Mouse (Mus musculus) forebrain, embryonic 16.5 days (tissue): ENCODE results near the gene Dnah7c. TPM values are rescaled to one million over a fixed set of nuclear protein-coding genes. Genes with fewer than 3 reads are reported as not detected.
"Not testable (repeated sequence)": the region's sequence is repeated elsewhere in the genome, so short reads cannot be mapped to it uniquely, and the experiment has no call there.

Source experiments
- ATAC-seq: fragments of 200-750 bp; cut with Nextera tagmentation; 2 replicates; pipeline ENCODE4 v1.8.0; 2017; ENCODE audit warnings: mild to moderate bottlenecking, moderate library complexity
- H3K27ac ChIP-seq: fragments of 300-500 bp; sonication (generic); 2 replicates; pipeline ENCODE4 v1.5.1; 2014; ENCODE audit warnings: low read length, control low read depth
- H3K27me3 ChIP-seq: fragments of 300-500 bp; sonication (generic); replicated peaks from 2 replicates; pipeline ENCODE4 v1.6.1; 2014; ENCODE audit warnings: low read length; ENCODE audit not compliant: control insufficient read depth, insufficient read depth
- H3K36me3 ChIP-seq: fragments of 300-500 bp; sonication (generic); 2 replicates; pipeline ENCODE4 v1.6.1; 2014; ENCODE audit not compliant: control insufficient read depth, insufficient read depth
- H3K4me1 ChIP-seq: fragments of 300-500 bp; sonication (generic); replicated peaks from 2 replicates; pipeline ENCODE4 v1.6.1; 2014; ENCODE audit warnings: low read length; ENCODE audit not compliant: control insufficient read depth, insufficient read depth
- H3K4me2 ChIP-seq: fragments of 300-500 bp; sonication (generic); 2 replicates; pipeline ENCODE4 v1.6.1; 2014; ENCODE audit warnings: mild to moderate bottlenecking, low read length, control low read depth
- H3K4me3 ChIP-seq: fragments of 300-500 bp; sonication (generic); replicated peaks from 2 replicates; pipeline ENCODE4 v1.5.1; 2014; ENCODE audit warnings: mild to moderate bottlenecking, low read length, control low read depth
- H3K9ac ChIP-seq: fragments of 300-500 bp; sonication (generic); replicated peaks from 2 replicates; pipeline ENCODE4 v1.6.1; 2014; ENCODE audit warnings: low read depth, low read length, control low read depth
- H3K9me3 ChIP-seq: fragments of 300-500 bp; sonication (generic); 2 replicates; pipeline ENCODE4 v1.6.1; 2016; ENCODE audit warnings: low read length; ENCODE audit not compliant: control insufficient read depth
- WGBS: fragments of 180-500 bp; shearing (Covaris S2); extraction: QIAGEN DNeasy Blood & Tissue Kit; methylation state at CpG from one replicate; pipeline ENCODE4 v1.1.7; 2014; 5-methylcytosine and 5-hydroxymethylcytosine counted together
- polyA plus RNA-seq: library from polyadenylated mRNA; unstranded; fragments of >200 nt; fragmentation: Nextera tagmentation; extraction: Ambion mirVana; gene quantifications from 2 replicates; pipeline ENCODE4 v1.2.1, GENCODE M21; 2015

Gene Dnah7c
- polyA plus RNA-seq, 1 experiment from 2014 or later, result 0.13 TPM

DNA sequence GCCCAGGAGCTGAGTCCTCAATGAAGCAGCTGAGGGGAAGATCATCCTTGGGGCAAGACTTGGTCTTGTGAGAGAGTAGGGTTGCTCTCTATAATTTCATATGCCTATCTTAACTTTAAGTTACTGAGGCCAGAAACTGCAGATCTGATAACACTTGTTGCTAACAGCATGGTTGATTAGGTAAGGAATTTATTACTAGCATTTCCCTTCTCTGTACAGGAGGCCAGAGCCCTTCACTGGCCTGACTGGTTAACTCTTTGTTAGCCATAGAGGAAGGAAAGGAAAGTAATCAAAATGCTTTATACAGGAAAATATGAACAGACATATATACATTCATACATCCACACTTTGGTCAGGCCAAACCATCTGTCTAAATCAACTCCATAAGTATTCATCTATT is 95.6 kb downstream of the Dnah7c start:
- no peaks in the 10 kb centered on the region for H3K36me3 ChIP-seq
- no peak overlapping the region for H3K9ac ChIP-seq
- H3K9me3 ChIP-seq, result no peaks in the 10 kb centered on the region
- H3K4me3 ChIP-seq, result no peak overlapping the region
- H3K4me2 ChIP-seq, result no peak overlapping the region
- H3K27ac ChIP-seq, result no peak overlapping the region
- ATAC-seq, result no peak
- no peaks in the 10 kb centered on the region for H3K4me1 ChIP-seq
- H3K27me3 ChIP-seq, result no peaks in the 10 kb centered on the region

DNA sequence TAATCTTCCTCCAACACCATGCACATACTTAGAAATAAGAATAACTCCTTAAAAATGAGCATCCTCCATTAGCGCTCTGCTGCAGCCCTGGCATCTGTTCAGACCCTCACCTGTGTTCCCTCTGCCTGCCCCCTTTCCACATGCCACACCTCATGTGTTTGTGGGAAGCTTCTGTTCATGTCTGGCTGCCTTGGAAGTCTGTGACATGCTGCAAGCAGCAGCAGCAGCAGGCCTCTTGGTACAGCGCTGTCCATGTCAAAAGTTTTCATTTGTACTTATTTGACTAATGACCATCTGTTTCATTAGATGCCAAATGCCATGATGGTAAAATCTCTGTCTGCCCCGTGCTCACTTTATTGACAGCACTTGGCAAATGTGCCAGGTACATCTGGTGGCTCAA is 101.1 kb downstream of the Dnah7c start:
- peak; percentile 69 for ATAC-seq
- H3K9ac ChIP-seq, result not testable (repeated sequence)

DNA sequence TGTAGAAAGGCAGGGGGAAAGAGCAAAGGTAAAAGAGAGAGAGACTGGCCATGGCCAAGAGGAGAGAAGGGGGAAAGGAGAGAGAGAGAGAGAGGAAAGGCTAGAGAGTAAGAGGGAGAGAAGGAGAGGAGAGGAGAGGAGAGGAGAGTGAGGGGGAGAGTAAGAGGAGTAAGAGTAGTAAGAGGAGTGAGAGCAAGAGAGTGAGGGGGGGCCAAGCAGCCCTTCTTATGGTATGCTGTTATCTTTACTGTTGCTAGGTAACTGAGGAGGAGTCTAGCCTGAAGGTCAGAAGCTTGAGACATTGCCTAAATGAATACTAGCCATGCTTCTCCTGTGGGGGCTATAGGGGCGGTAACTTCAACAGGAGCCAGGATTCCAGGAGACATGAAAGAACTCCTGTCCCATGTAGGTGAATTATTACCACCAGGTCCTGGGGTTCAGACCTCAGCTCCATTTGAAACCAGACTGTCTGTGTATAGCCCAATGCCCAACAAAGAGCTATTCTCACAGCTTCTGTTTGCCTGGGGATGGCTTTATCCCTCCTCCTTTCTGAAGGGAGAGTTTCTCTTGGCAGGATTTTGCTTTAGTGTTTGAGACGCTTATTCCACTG is 119.5 kb downstream of the Dnah7c start:
- no peak overlapping the region for H3K27ac ChIP-seq
- no peaks in the 10 kb centered on the region for H3K9me3 ChIP-seq
- no peak for ATAC-seq
- H3K27me3 ChIP-seq, result no peaks in the 10 kb centered on the region
- H3K4me1 ChIP-seq, result no peaks in the 10 kb centered on the region
- H3K36me3 ChIP-seq, result no peaks in the 10 kb centered on the region
- no peak overlapping the region for H3K9ac ChIP-seq
- no peak overlapping the region for H3K4me2 ChIP-seq
- WGBS, result 93% methylated on average over 2 of the region's 2 CpGs
- no peak overlapping the region for H3K4me3 ChIP-seq

More for the DNA sequence above, 101.1 kb downstream of the Dnah7c start:
- not testable (repeated sequence) for H3K4me1 ChIP-seq, H3K4me2 ChIP-seq, H3K27me3 ChIP-seq, H3K27ac ChIP-seq, H3K36me3 ChIP-seq, H3K4me3 ChIP-seq, H3K9me3 ChIP-seq
- 34% methylated on average over 3 of the region's 3 CpGs for WGBS

DNA sequence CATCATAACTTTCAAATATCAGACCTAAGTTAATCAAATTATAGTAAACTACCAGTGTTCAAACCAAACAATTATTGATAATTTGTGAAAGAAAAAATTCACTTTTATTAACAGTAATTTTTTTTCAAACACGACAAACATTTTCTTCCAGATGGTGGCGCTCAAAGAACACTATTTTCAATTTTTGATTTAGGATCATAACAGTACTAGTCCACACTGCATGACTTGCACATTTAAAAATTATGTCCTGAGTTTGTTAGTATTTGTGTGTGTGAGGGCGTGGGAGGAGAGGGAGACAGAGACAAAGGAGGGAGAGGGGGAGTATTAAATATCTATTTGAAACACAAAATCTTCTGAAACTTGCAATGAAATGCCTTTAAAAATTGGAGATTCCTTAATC is 155.0 kb downstream of the Dnah7c start:
- Histone ChIP-seq H3K4me3 (no peak overlapping the region), H3K4me2 (no peak overlapping the region), H3K9ac (no peak overlapping the region), H3K9me3 (no peaks in the 10 kb centered on the region), H3K27me3 (no peaks in the 10 kb centered on the region), H3K4me1 (no peaks in the 10 kb centered on the region), H3K36me3 (no peaks in the 10 kb centered on the region), H3K27ac (no peak overlapping the region)
- ATAC-seq, result 0 out of 2 replicates have a peak, but pooled peaks have one; percentile 57
- WGBS, result 28% methylated on average over 3 of the region's 3 CpGs

DNA sequence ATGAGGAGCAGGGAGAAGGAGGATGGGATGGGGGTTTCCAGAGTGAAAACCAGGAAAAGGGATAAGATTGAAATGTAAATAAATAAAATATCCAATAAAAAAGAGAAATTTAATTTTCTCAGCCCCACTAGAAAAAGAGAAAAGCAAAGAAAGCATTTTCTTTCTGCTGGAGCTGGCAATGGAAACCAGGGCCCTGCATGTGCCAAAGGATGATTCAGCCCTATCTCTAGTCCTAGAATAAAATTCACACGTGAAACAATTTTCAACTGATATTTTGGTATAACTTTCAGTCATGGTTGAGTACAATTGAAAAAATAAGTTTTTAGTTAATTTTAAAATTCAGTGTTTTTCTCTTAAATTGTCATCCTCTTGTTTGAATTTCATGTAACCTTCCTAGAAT is 168.4 kb downstream of the Dnah7c start:
- WGBS, result 84% methylated on average over 1 of the region's 1 CpGs
- H3K36me3 ChIP-seq, H3K27ac ChIP-seq, H3K4me2 ChIP-seq, H3K9ac ChIP-seq, H3K4me3 ChIP-seq, ATAC-seq, H3K27me3 ChIP-seq, H3K4me1 ChIP-seq, H3K9me3 ChIP-seq: not testable (repeated sequence)

DNA sequence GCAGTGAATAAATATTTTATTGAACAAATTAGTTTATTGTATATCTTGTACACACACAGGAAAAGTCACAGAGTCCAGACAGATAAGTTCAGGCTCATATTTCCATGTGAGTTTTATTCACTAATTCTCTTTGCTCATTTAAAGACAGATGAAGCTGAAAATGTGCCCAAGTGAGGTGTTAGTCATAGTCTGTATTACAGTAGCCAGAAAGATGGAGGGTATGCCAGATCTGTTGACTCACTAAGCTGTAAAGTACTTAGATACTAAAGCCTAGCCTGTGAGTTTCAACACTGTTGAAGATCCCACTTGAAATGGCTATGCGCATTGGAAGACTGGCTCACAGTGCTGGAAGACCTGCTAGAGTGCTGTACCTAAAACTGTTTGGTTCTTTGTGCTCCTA is 171.0 kb downstream of the Dnah7c start:
- WGBS, result no CpG with 5 or more reads among the region's 1 CpGs
- H3K27me3 ChIP-seq, H3K27ac ChIP-seq, H3K4me2 ChIP-seq, H3K4me3 ChIP-seq, ATAC-seq, H3K36me3 ChIP-seq, H3K4me1 ChIP-seq, H3K9ac ChIP-seq, H3K9me3 ChIP-seq: not testable (repeated sequence)

DNA sequence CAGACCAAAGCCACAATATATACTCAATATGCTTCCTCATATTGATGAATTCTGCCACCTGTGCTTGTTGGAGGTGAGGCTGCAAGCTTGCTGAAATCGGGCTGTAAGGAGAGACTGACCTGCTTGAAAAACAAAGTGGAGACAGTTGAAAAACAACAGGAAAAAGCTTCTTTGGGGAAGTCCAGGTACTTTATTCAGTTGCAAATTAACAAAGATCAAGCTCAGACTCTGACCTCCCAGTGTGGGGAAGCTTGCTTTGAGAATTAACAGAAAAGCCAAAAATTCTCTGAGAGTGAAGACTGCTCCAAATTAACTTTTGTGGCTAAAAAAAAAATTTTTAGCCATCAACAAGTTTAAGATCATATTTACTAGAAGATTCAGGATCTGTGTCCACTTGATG is 194.9 kb downstream of the Dnah7c start:
- Histone ChIP-seq H3K4me1 (no peaks in the 10 kb centered on the region), H3K36me3 (no peaks in the 10 kb centered on the region), H3K27me3 (no peaks in the 10 kb centered on the region), H3K4me3 (no peak overlapping the region), H3K4me2 (no peak overlapping the region), H3K27ac (no peak overlapping the region), H3K9ac (no peak overlapping the region), H3K9me3 (no peaks in the 10 kb centered on the region)
- ATAC-seq, result no peak
- 88% methylated on average over 1 of the region's 1 CpGs for WGBS

DNA sequence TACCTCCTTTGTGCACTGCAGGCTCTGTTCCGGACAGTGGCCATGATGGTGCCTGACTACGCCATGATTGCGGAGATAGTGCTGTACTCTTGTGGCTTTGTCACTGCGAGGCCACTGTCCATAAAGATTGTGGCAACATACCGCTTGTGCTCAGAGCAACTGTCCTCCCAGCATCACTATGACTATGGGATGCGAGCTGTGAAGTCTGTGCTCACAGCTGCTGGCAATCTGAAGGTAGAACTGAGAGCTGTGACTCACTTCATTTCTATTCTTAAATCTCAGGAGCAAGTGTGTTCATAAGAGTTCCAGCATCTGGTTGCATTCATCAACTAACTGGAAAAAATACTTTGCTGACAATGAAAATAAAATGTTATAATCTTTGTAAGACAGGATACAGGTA is 200.5 kb downstream of the Dnah7c start:
- not testable (repeated sequence) for H3K27ac ChIP-seq, H3K9ac ChIP-seq, H3K4me1 ChIP-seq, H3K27me3 ChIP-seq, H3K9me3 ChIP-seq, H3K36me3 ChIP-seq, ATAC-seq, H3K4me3 ChIP-seq, H3K4me2 ChIP-seq
- WGBS, result 93% methylated on average over 6 of the region's 6 CpGs

DNA sequence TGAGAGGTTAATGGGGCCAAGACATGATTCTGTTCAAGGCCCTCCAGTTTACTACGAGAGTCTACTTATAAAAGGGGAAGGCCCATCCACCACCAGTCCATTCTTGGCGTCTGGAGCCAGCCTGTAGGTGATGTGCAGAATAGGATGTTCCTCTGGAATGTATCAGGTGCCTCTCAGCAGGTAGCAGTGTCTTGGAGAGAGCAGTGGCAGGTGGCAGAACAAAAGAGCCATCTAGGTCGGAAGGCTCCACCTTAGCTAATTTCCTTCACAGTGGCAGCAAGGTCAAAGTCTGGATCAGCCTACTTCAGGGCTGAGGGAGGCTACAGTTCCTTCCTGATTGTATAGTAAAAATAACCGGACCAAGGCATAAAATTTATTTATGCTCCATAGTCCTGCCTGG is 224.4 kb downstream of the Dnah7c start:
- not testable (repeated sequence) for H3K36me3 ChIP-seq, H3K4me1 ChIP-seq, H3K4me2 ChIP-seq, H3K27me3 ChIP-seq, H3K9ac ChIP-seq, H3K9me3 ChIP-seq, H3K4me3 ChIP-seq, H3K27ac ChIP-seq, ATAC-seq
- WGBS, result 82% methylated on average over 4 of the region's 4 CpGs

DNA sequence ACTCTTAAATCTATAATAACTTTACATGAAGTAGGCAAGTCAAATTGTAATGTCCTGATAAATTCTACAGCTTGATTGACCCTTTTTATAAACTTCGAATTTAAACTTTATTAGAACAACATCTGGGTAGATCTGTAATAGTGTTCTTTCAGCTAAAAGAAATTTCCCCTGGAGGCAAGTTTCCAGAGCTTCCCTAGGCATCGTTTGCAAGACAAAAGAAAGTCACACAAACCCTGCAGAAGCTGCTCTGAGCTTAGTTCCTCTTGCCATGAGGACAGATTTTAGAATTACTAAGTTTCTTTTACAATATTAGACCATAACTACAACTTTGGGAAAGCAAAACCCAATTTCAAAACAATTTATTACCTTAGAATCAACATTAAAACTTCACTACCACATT is 227.3 kb downstream of the Dnah7c start:
- H3K4me2 ChIP-seq, H3K4me1 ChIP-seq, H3K36me3 ChIP-seq, H3K27ac ChIP-seq, H3K9ac ChIP-seq, H3K27me3 ChIP-seq, H3K4me3 ChIP-seq, H3K9me3 ChIP-seq, ATAC-seq: not testable (repeated sequence)
- 30% methylated on average over 2 of the region's 2 CpGs for WGBS
